Mouse (Mus musculus) stomach, postnatal 0 days (tissue): ENCODE data around the gene Agr3. TPM values are rescaled to one million over a fixed set of nuclear protein-coding genes. Genes with fewer than 3 reads are reported as not detected.

Experiments
- ATAC-seq: fragments of 200-750 bp; cut with Nextera tagmentation; 2 replicates; pipeline ENCODE4 v1.8.0; 2017; ENCODE audit not compliant: low FRiP score, low TSS enrichment
- DNase-seq: peaks from one replicate; pipeline ENCODE4 v3.0.0-alpha.2; 2016; ENCODE audit warnings: low spot score
- H3K27ac ChIP-seq: fragments of 300-500 bp; sonication (generic); replicated peaks from 2 replicates; pipeline ENCODE4 v1.5.1; 2014; ENCODE audit warnings: mild to moderate bottlenecking, control low read depth
- H3K27me3 ChIP-seq: fragments of 300-500 bp; sonication (generic); 2 replicates; pipeline ENCODE4 v1.6.1; 2014; ENCODE audit warnings: low read length; ENCODE audit not compliant: control insufficient read depth, insufficient read depth
- H3K36me3 ChIP-seq: fragments of 300-500 bp; sonication (generic); 2 replicates; pipeline ENCODE4 v1.6.1; 2014; ENCODE audit warnings: low read length, mixed read lengths; ENCODE audit not compliant: control insufficient read depth, insufficient read depth
- H3K4me1 ChIP-seq: fragments of 300-500 bp; sonication (generic); replicated peaks from 2 replicates; pipeline ENCODE4 v1.6.1; 2014; ENCODE audit warnings: antibody characterized with exemption; ENCODE audit not compliant: control insufficient read depth, insufficient read depth
- H3K4me2 ChIP-seq: fragments of 300-500 bp; sonication (generic); replicated peaks from 2 replicates; pipeline ENCODE4 v1.6.1; 2014; ENCODE audit warnings: low read depth, mild to moderate bottlenecking, control low read depth, moderate library complexity
- H3K4me3 ChIP-seq: fragments of 300-500 bp; sonication (generic); 2 replicates; pipeline ENCODE4 v1.5.1; 2014; ENCODE audit warnings: low read depth, low read length, control low read depth
- H3K9ac ChIP-seq: fragments of 300-500 bp; sonication (generic); 2 replicates; pipeline ENCODE4 v1.6.1; 2014; ENCODE audit warnings: mild to moderate bottlenecking, low read length, control low read depth, mixed read lengths
- H3K9me3 ChIP-seq: fragments of 300-500 bp; sonication (generic); 2 replicates; pipeline ENCODE4 v1.6.1; 2016; ENCODE audit warnings: low read length; ENCODE audit not compliant: control insufficient read depth
- CTCF ChIP-seq: IDR thresholded peaks from 2 replicates; pipeline ENCODE4 v1.5.1; 2016; ENCODE audit warnings: antibody characterized with exemption, low read depth, mild to moderate bottlenecking, moderate library complexity
- EP300 ChIP-seq: optimal IDR thresholded peaks from 2 replicates; pipeline ENCODE3; 2016; ENCODE audit warnings: antibody characterized with exemption
- WGBS: fragments of 180-500 bp; shearing (Covaris S2); extraction: QIAGEN DNeasy Blood & Tissue Kit; methylation state at CpG from one replicate; pipeline ENCODE4 v1.1.7; 2014; 5-methylcytosine and 5-hydroxymethylcytosine counted together
- polyA plus RNA-seq: library from polyadenylated mRNA; unstranded; fragments of >200 nt; fragmentation: Nextera tagmentation; extraction: Ambion mirVana; gene quantifications from 2 replicates; pipeline ENCODE4 v1.2.1, GENCODE M21; 2015

The Agr3 gene
- 0.97 and 1.2 TPM in 2 replicates for polyA plus RNA-seq

DNA sequence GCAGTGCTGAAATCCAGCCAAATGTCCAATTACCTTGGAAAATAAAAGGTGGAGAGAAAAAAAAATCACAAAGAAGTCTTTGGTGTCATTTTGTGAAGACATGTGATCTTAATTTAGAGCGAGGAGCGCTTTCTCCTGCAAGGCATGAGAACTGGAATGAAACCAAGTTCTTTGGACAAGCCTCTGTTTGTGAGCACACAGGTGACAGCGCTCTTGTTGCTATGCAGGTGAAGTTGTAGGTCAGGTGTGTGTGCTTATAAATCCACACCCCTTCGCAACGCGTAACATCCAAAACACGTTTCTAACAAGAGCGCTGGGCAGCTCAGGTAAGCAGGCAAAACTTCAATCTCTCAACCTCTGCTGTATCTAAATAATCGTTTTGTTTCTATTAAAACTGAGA is at the start of gene Agr3:
Gene Agr3 (plus strand): TSS at position 219 of the 400 bp plus-strand sequence.
- H3K4me2 ChIP-seq: no peak within 1 kb of the TSS
- no peak for TF ChIP-seq CTCF
- TF ChIP-seq EP300: no peak
- no peaks in the 10 kb centered on the region for H3K9me3 ChIP-seq
- H3K4me1 ChIP-seq: no peaks in the 10 kb centered on the region
- DNase-seq (peak; percentile 47), ATAC-seq (peak; percentile 69; the same call in 1 of the 2 replicates)
- no peak within 1 kb of the TSS for H3K9ac ChIP-seq
- 59% methylated on average over 9 of the region's 9 CpGs for WGBS
- H3K27me3 ChIP-seq: no peaks in the 10 kb centered on the region
- H3K4me3 ChIP-seq: no peak within 1 kb of the TSS
- H3K27ac ChIP-seq: no peak within 1 kb of the TSS
- no peaks in the 10 kb centered on the region for H3K36me3 ChIP-seq

DNA sequence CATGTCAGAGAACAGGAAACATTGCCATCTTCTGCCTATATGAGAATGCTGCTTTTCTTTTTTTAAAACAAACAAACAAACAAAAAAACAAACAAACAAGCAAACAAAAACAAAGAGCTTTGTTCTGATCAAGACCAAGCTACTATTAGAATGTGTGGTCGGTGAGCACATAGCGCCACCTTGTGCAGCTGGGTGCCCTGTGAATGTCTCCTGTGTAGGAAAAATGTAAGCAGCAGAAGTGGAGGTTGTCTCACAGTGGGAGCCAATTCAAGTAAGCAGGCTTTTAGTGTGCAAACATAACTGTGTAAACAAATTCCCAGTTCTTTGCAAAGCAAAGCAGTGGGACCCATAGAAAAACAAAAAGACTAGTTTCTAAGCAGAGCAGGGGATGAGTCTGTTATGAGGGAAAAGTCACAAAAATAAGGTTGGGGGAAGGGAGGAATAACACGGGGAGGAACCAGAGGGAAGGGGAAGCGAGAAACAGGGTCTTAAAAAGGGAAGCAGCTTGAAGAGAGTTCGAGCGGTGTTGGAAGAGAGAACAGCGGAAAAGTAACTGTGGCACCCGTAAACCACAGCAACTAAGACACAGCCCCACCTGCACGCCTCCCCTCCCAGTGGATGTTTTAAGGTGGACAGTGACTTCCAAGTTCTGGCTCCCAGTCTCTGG is 40.4 kb upstream of the Agr3 start:
- DNase-seq (peak; percentile 47), ATAC-seq (no peak)
- H3K4me3 ChIP-seq: no peak overlapping the region
- TF ChIP-seq EP300 (no peak), CTCF (peak; percentile 74)
- no peak overlapping the region for H3K27ac ChIP-seq
- no peaks in the 10 kb centered on the region for H3K4me1 ChIP-seq
- H3K9me3 ChIP-seq: no peaks in the 10 kb centered on the region
- no peaks in the 10 kb centered on the region for H3K36me3 ChIP-seq
- H3K4me2 ChIP-seq: no peak overlapping the region; the same call in 1 of the 2 replicates
- no peaks in the 10 kb centered on the region for H3K27me3 ChIP-seq
- no peak overlapping the region for H3K9ac ChIP-seq
- 50% methylated on average over 9 of the region's 9 CpGs for WGBS

DNA sequence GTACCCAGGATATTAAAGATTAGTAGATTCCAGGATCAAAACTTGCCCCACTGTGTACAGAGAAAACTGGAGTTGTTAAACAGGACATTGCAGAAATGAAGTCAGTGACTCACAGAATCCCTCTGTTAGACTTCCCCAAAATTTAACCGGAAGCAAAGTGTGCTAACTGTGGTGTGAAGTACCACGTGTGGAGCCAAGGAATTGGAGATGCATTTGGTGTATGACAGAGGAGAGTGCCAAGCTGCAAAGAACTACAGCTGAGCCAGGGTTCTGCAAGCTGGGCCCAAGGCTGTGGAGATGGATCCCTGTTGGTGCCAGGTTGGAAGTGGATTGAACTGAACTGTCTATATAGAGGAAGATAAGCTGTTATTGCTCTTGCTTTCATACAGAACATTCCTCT is 36.0 kb upstream of the Agr3 start:
- no peak for TF ChIP-seq CTCF
- no peak for TF ChIP-seq EP300
- WGBS: 58% methylated on average over 2 of the region's 2 CpGs
- Histone ChIP-seq H3K4me1 (no peaks in the 10 kb centered on the region), H3K9ac (no peak overlapping the region), H3K27ac (no peak overlapping the region), H3K4me3 (no peak overlapping the region), H3K9me3 (no peaks in the 10 kb centered on the region), H3K36me3 (no peaks in the 10 kb centered on the region), H3K4me2 (no peak overlapping the region), H3K27me3 (no peaks in the 10 kb centered on the region)
- ATAC-seq (no peak), DNase-seq (no peak)

DNA sequence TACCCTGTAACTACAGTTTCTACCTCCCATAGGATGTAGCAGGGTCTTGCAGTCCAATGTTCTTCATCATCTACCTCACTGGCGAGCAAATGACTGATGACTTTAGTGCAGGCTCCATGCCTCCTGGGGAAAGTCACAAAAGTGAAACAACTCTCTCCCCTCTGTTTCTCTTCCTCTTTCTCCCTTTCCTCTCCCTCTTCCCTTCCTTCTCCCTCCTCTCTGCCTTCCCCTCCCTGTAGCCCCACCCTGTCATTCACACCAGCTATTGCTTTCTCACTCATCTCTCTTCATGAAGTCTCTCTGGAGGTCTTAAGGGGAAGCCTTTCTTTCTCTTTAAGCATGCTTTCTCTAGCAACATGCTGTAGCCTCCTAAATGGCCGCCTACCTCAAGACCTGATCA is 34.7 kb upstream of the Agr3 start:
- 78% methylated on average over 2 of the region's 2 CpGs for WGBS
- Histone ChIP-seq H3K9ac (no peak overlapping the region), H3K27me3 (no peaks in the 10 kb centered on the region), H3K9me3 (no peaks in the 10 kb centered on the region), H3K27ac (no peak overlapping the region), H3K4me3 (no peak overlapping the region), H3K4me2 (no peak overlapping the region), H3K36me3 (no peaks in the 10 kb centered on the region), H3K4me1 (no peaks in the 10 kb centered on the region)
- no peak for ATAC-seq
- no peak for DNase-seq
- no peak for TF ChIP-seq EP300
- TF ChIP-seq CTCF: no peak

DNA sequence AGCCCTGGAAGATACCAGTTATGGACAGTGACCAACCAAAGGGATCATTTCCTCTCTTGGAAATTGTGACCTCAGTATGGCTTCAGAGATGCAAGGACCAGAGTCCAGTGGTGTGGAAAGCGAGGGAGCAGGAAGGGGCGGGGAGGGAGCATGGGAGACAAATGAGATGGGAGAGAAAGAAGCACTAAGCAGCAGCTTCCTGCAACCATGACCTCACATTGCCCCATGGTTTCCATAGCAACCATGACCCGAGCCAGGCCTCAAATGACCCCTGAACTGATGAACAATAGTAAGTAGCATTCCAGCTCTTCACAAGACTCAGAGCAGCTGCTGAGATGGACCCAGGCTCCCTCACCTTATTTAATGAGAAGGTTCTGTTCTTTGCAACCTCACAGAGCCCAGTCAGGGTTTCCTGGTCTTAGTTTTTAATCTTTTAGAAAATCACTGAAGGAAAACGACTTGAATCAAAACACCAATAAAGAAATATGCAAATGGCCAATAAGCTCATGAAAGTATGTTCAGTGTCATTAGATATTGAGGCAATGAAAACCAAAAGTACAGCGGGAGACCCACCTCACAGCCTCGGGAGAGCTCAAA is 31.0 kb upstream of the Agr3 start:
- WGBS: 53% methylated on average over 6 of the region's 6 CpGs
- H3K36me3 ChIP-seq: no peaks in the 10 kb centered on the region
- no peak overlapping the region for H3K27ac ChIP-seq
- DNase-seq: no peak
- no peak overlapping the region for H3K9ac ChIP-seq
- no peak overlapping the region for H3K4me2 ChIP-seq
- no peak overlapping the region for H3K4me3 ChIP-seq
- no peaks in the 10 kb centered on the region for H3K27me3 ChIP-seq
- no peak for ATAC-seq
- no peak for TF ChIP-seq EP300
- TF ChIP-seq CTCF: no peak
- no peaks in the 10 kb centered on the region for H3K4me1 ChIP-seq
- no peaks in the 10 kb centered on the region for H3K9me3 ChIP-seq
